Mouse (Mus musculus): ENCODE results near the gene Gm6358. TPM values are rescaled to one million over a fixed set of nuclear protein-coding genes. Genes with fewer than 3 reads are reported as not detected.
"Not testable (repeated sequence)": the region's sequence is repeated elsewhere in the genome, so short reads cannot be mapped to it uniquely, and the experiment has no call there.

Gene Gm6358
- polyA plus RNA-seq (2016; fragmentation: Nextera tagmentation; extraction: Ambion mirVana) = not detected in 2 replicates

DNA sequence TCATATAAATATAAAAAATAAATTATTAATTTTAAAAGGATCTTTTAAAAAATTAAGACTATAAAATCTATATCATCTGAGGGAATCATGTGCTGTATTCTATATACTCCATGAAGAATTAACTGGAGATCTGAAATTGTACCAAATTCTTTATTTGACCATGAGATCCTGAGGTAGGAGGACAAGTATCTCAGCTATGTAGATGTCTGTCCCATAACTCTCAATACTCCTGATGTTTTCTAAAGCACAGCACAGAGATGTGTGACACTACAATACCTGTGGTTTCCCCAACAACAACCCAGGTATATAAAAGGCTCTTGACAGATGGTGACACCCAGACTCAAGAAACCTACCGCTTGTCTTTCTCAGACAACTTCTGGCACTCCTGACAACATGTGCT, at the start of gene Gm6358:
Gene Gm6358, plus strand, starts transcription at position 301 of the 400 bp plus-strand sequence.
- Histone ChIP-seq H3K36me3 (no peaks in the 10 kb centered on the region), H3K4me1 (no peaks in the 10 kb centered on the region), H3K9me3 (no peaks in the 10 kb centered on the region; the same call in 1 of the 2 replicates), H3K4me3 (no peak within 1 kb of the TSS), H3K27me3 (ENCODE audit: insufficient read depth, poor library complexity, severe bottlenecking) (no peaks in the 10 kb centered on the region), H3K27ac (no peak within 1 kb of the TSS)
- WGBS = 86% methylated on average over 1 of the region's 1 CpGs
- no peak for DNase-seq (ENCODE audit: low spot score)

DNA sequence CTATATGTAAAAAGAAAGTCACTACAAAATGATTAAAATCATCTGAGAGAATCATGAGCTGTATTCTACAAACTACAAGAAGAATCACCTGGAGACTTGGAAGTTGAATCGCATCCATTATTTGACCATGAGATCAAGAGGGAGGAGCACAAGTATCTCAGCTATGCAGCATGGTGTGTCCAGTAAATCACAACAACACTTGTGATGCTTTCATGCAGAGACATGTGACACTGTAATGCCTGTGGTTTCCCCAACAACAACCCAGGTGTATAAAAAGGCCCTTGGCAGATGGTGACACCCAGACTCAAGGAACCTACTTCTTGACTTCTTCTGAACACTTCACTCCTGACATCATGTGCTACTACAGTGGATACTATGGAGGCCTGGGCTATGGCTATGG, 10.1 kb downstream of the Gm6358 start, which contains the start of gene Gm10061:
Gene Gm10061, plus strand, starts transcription at position 301 of the 400 bp plus-strand sequence.
- Histone ChIP-seq H3K27ac (no peak within 1 kb of the TSS), H3K36me3 (no peaks in the 10 kb centered on the region), H3K4me1 (no peaks in the 10 kb centered on the region), H3K4me3 (no peak within 1 kb of the TSS), H3K9me3 (0 out of 2 replicates have a peak, but pooled peaks cover 6% of the 10 kb centered on the region), H3K27me3 (ENCODE audit: insufficient read depth, poor library complexity, severe bottlenecking) (no peaks in the 10 kb centered on the region)
- WGBS = 90% methylated on average over 1 of the region's 1 CpGs
- no peak for DNase-seq (ENCODE audit: low spot score)

DNA sequence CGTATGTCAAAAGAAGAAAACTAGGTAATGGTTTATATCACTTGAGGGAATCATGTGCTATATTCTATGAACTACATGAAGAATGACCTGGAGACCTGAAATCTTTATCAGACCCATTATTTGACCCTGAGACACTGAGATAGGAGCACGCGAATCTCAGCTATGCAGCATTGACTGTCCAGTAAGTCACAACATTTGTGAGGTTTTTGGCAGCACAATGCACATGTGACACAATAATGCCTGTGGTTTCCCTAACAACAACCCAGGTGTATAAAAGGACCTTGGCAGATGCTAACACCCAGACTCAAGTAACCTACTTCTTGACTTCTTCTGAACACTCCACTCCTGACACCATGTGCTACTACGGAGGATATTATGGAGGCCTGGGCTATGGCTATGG, 17.0 kb downstream of the Gm6358 start, which contains the start of gene Gm9789:
Gene Gm9789, plus strand, starts transcription at position 301 of the 400 bp plus-strand sequence.
- Histone ChIP-seq H3K4me1 (no peaks in the 10 kb centered on the region), H3K27ac (no peak within 1 kb of the TSS), H3K36me3 (no peaks in the 10 kb centered on the region), H3K9me3 (0 out of 2 replicates have a peak, but pooled peaks cover 6% of the 10 kb centered on the region), H3K4me3 (no peak within 1 kb of the TSS), H3K27me3 (ENCODE audit: insufficient read depth, poor library complexity, severe bottlenecking) (no peaks in the 10 kb centered on the region)
- DNase-seq (ENCODE audit: low spot score) = no peak
- 81% methylated on average over 4 of the region's 4 CpGs for WGBS

DNA sequence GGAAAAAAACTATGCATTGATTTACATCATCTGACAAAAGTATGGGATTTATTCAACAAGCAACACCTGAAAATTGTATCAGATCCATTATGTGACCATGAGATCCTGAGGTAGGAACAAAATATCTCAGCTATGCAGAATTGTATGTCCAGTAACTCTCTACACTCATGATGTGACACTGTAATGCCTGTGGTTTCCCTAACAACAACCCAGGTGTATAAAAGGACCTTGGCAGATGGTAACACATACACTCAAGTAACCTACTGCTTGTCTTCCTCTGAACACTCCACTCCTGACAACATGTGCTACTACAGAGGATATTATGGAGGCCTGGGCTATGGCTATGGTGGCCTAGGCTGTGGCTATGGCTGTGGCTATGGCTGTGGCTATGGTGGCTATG, 28.5 kb downstream of the Gm6358 start, which contains the start of gene Gm7735:
Gene Gm7735, plus strand, starts transcription at position 301 of the 400 bp plus-strand sequence.
- H3K36me3 ChIP-seq; H3K4me1 ChIP-seq; H3K27ac ChIP-seq; H3K4me3 ChIP-seq; DNase-seq (ENCODE audit: low spot score); H3K9me3 ChIP-seq; H3K27me3 ChIP-seq (ENCODE audit: insufficient read depth, poor library complexity, severe bottlenecking): not testable (repeated sequence)

DNA sequence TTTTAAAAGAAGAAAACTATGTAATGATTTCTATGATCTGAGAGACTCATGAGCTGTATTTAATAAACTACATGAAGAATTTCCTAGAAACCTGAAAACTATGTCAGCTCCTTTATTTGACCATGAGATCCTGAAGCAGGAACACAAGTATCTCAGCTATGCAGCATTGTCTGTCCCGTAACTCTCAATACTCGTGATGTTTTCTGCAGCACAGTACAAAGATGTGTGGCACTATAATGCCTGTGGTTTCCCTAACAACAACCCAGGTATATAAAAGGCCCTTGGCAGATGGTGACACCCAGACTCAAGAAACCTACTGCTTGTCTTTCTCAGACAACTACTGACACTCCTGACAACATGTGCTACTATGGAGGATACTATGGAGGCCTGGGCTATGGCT, 33.8 kb downstream of the Gm6358 start, which contains the start of gene 1110057P08Rik:
Gene 1110057P08Rik, plus strand, starts transcription at position 301 of the 400 bp plus-strand sequence.
- H3K4me3 ChIP-seq = no peak within 1 kb of the TSS
- no peaks in the 10 kb centered on the region for H3K27me3 ChIP-seq (ENCODE audit: insufficient read depth, poor library complexity, severe bottlenecking)
- H3K9me3 ChIP-seq = no peaks in the 10 kb centered on the region
- no peaks in the 10 kb centered on the region for H3K36me3 ChIP-seq
- no peaks in the 10 kb centered on the region for H3K4me1 ChIP-seq
- DNase-seq (ENCODE audit: low spot score) = no peak
- no peak within 1 kb of the TSS for H3K27ac ChIP-seq
- 79% methylated on average over 2 of the region's 2 CpGs for WGBS

DNA sequence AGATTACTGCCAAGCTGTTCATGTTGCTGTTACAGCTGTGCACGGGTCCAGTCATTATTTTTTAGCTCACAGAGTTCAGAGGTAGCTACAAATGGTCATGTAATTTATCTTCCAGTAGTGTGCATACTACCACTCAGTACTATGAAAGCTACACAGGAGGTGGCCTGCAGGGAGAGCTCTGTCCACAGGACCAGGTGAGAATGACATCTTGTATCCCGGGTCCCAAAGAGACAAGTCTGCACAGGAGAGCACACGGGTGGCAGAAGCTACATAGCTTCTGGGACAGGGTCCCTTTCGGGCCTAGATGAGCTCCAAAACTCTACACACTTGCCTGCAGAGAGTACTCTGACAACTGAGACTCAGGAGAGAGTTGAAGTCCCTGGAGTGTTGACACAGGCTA, 48.0 kb downstream of the Gm6358 start:
- 80% methylated on average over 4 of the region's 4 CpGs for WGBS
- Histone ChIP-seq H3K4me3 (no peak overlapping the region), H3K4me1 (no peaks in the 10 kb centered on the region), H3K9me3 (no peaks in the 10 kb centered on the region), H3K27ac (no peak overlapping the region), H3K36me3 (no peaks in the 10 kb centered on the region), H3K27me3 (ENCODE audit: insufficient read depth, poor library complexity, severe bottlenecking) (no peaks in the 10 kb centered on the region)
- no peak for DNase-seq (ENCODE audit: low spot score)

Other genes starting within 250 kb of the Gm6358 start
- not detected in 2 replicates for gene Krtap19-5, start 244.4 kb upstream of the Gm6358 start, polyA plus RNA-seq (2016; fragmentation: Nextera tagmentation; extraction: Ambion mirVana)
- not detected in 2 replicates for gene Krtap19-9b, start 208.6 kb upstream of the Gm6358 start, polyA plus RNA-seq (2016; fragmentation: Nextera tagmentation; extraction: Ambion mirVana)
- gene Krtap16-3, start 178.0 kb upstream of the Gm6358 start, polyA plus RNA-seq (2016; fragmentation: Nextera tagmentation; extraction: Ambion mirVana) = not detected in 2 replicates
- not detected in 2 replicates for gene Krtap22-2, start 130.1 kb upstream of the Gm6358 start, polyA plus RNA-seq (2016; fragmentation: Nextera tagmentation; extraction: Ambion mirVana)
- gene Gm10229, start 125.6 kb upstream of the Gm6358 start, polyA plus RNA-seq (2016; fragmentation: Nextera tagmentation; extraction: Ambion mirVana) = not detected in 2 replicates
- gene Krtap6-1, start 109.2 kb upstream of the Gm6358 start, polyA plus RNA-seq (2016; fragmentation: Nextera tagmentation; extraction: Ambion mirVana) = not detected in 2 replicates
- gene Gm10228, start 99.4 kb upstream of the Gm6358 start, polyA plus RNA-seq (2016; fragmentation: Nextera tagmentation; extraction: Ambion mirVana) = not detected in 2 replicates
- gene Krtap6-5, start 93.0 kb upstream of the Gm6358 start, polyA plus RNA-seq (2016; fragmentation: Nextera tagmentation; extraction: Ambion mirVana) = not detected in 2 replicates
- not detected in 2 replicates for gene 1110025L11Rik, start 76.8 kb upstream of the Gm6358 start, polyA plus RNA-seq (2016; fragmentation: Nextera tagmentation; extraction: Ambion mirVana)
- gene Krtap6-3, start 56.8 kb upstream of the Gm6358 start, polyA plus RNA-seq (2016; fragmentation: Nextera tagmentation; extraction: Ambion mirVana) = not detected in 2 replicates
- not detected in 2 replicates for gene Gm10061, start 10.2 kb downstream of the Gm6358 start, polyA plus RNA-seq (2016; fragmentation: Nextera tagmentation; extraction: Ambion mirVana)
- gene Gm9789, start 17.1 kb downstream of the Gm6358 start, polyA plus RNA-seq (2016; fragmentation: Nextera tagmentation; extraction: Ambion mirVana) = not detected in 2 replicates
- not detected in 2 replicates for gene Gm7735, start 28.6 kb downstream of the Gm6358 start, polyA plus RNA-seq (2016; fragmentation: Nextera tagmentation; extraction: Ambion mirVana)
- gene 1110057P08Rik, start 33.9 kb downstream of the Gm6358 start, polyA plus RNA-seq (2016; fragmentation: Nextera tagmentation; extraction: Ambion mirVana) = not detected in 2 replicates
- not detected in 2 replicates for gene Krtap20-2, start 65.0 kb downstream of the Gm6358 start, polyA plus RNA-seq (2016; fragmentation: Nextera tagmentation; extraction: Ambion mirVana)